Mouse (Mus musculus) embryonic fibroblast, embryonic 13.5 days (primary cell): ENCODE results near the gene Bhlhe40. TPM values are rescaled to one million over a fixed set of nuclear protein-coding genes. Genes with fewer than 3 reads are reported as not detected.

Experiments used
- H3K27ac ChIP-seq: 2 replicates; pipeline ENCODE4 v1.5.1; 2012; ENCODE audit warnings: low read length, control low read depth, inconsistent platforms; ENCODE audit not compliant: insufficient read depth
- H3K4me1 ChIP-seq: 2 replicates; pipeline ENCODE4 v1.6.1; 2011; ENCODE audit warnings: low read length; ENCODE audit not compliant: control insufficient read depth, insufficient read depth
- H3K4me3 ChIP-seq: 2 replicates; pipeline ENCODE4 v1.5.1; 2011; ENCODE audit warnings: mild to moderate bottlenecking, control low read depth, low read length; ENCODE audit not compliant: insufficient read depth
- CTCF ChIP-seq: IDR thresholded peaks from 2 replicates; pipeline ENCODE4 v1.5.1; 2011; ENCODE audit warnings: mild to moderate bottlenecking, control low read depth, low read length, moderate library complexity, borderline replicate concordance; ENCODE audit not compliant: insufficient read depth
- POLR2A ChIP-seq: IDR thresholded peaks from 2 replicates; pipeline ENCODE4 v1.6.1; 2011; ENCODE audit warnings: low read depth, mild to moderate bottlenecking, control low read depth, low read length, moderate library complexity
- polyA plus RNA-seq: library from polyadenylated mRNA; stranded (reverse); fragments of >200 nt; gene quantifications from 2 replicates; pipeline ENCODE4 v1.2.4, GENCODE M21; 2011; ENCODE audit warnings: low read depth; ENCODE audit not compliant: missing spikeins, insufficient read length

The Bhlhe40 gene
- polyA plus RNA-seq: 57.1 and 61.3 TPM in 2 replicates

DNA sequence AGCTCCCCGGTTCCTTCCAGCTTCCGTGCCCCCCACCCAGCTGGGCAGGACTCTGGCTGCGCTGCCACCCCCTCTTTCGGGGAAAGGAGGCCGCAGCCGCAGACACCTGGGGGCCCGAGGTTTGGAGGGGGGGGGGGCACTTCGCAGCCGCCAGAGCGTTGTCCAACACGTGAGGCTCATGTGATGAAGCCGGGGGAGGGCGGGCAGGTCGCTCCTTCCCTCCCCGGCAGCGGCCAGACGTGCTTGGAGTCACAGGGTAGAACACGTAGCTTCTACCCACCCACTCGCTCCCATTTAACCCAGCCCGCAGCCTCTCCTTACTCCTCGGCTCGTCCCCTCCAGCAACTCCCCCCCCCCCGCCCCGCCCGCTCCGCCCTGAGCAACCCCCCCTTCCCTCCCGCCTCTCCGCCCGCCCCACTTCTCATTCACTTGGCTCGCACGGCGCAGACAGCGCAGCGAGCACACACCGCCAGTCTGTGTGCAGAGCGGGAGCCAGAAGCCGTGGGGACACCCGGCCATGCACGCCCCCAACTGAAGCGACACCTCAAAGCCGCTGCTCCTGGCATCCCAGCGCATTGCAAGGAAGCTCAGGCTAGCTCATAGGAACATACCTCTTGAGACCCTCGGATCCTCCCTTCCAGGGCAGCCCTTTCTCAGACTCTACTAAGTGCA is at the start of gene Bhlhe40:
TSS of gene Bhlhe40 (plus strand) at position 424 of the 672 bp plus-strand sequence.
- Histone ChIP-seq H3K4me1 (peaks cover 13% of the 10 kb centered on the region; the same call in 1 of the 2 replicates), H3K4me3 (peak within 1 kb of the TSS; percentile 91), H3K27ac (peak within 1 kb of the TSS; percentile 96)
- TF ChIP-seq CTCF: no peak
- peak; percentile 97 for TF ChIP-seq POLR2A

DNA sequence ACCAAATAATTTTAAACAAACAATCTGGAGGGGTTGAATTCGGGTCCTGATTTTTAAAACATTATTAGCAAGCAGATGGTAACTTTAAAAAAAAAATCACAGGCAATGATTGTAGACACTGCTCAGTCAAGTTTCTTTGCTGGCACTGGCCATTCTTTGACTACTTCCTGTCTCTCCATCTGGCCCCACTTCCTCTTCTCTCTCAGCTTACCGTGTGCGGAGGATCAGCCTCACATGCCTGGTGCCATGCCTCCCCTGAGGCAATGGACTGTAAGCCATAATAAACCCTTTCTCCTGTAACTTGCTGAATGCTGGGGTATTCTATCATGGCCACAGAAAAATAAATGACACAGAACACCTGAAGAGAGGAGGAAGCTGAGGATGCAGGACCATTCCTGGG is 48.8 kb upstream of the Bhlhe40 start:
- Histone ChIP-seq H3K4me3 (no peak overlapping the region), H3K4me1 (peaks cover 6% of the 10 kb centered on the region; the same call in 1 of the 2 replicates), H3K27ac (no peak overlapping the region)
- no peak for TF ChIP-seq CTCF
- TF ChIP-seq POLR2A: no peak

DNA sequence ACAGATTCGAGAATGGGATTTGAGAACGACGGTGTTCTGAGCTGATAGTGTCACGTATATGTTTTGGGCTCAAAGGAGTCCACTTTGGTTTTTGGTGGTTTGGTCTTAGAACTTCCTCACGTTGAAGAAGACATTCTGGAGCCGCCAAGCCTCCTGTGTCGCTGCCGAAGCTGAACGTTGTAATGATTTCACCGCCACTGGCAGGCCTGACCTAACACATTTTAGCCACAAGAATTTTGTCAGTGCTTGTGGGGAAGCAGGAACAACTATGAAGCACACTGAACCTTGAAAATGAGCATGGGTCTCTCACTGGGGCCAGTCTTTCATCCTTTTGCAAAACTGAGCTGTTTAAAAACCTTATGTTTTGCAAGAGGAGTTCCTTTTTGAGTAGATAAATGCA is 42.4 kb upstream of the Bhlhe40 start:
- H3K4me3 ChIP-seq: no peak overlapping the region
- no peak overlapping the region for H3K27ac ChIP-seq
- TF ChIP-seq POLR2A: no peak
- TF ChIP-seq CTCF: no peak
- no peaks in the 10 kb centered on the region for H3K4me1 ChIP-seq

DNA sequence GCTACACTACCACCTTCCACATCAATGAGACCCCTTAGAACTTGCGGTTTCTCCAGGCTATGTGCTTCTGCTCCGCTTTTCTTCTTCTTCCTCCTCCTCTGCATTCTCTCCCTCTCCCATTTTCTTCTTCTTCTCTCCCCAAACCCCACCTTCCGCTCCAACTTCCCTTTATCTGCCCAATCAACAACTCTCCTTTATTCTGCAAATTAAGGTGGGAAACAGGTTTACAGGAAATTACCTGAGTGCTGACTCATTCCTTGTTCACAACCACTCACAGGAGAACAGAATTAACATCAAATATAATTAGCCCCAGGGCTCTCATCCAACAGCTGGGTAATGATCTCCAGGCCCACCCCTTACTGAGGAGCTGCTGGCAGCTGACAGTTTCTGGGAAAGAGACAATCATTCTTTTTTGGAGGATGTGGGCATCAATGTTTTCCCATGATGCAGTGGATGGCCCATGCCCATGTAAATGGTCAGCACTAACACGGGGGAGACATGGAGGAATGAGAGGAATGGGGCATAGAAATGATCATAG is 37.3 kb upstream of the Bhlhe40 start:
- no peaks in the 10 kb centered on the region for H3K4me1 ChIP-seq
- TF ChIP-seq CTCF: no peak
- TF ChIP-seq POLR2A: no peak
- H3K27ac ChIP-seq: no peak overlapping the region
- no peak overlapping the region for H3K4me3 ChIP-seq

DNA sequence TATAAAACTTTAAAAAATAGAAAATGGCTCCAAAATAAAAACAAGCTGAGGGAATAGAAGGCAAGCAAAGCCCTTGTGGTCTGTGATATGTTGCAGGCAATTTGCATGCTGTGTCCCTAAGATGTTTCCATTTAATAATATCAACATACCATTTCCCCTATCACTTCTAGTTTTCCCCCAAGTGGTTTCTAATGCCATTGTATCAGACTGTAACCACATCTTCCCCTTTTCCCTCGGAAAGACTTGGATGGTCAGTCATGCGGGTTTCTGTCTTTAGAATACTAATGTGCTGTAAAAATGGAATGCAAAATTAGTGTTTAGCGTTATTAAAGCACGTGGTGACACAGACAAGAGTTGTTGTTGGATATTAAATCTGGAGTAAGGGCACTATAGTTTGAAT is 35.5 kb upstream of the Bhlhe40 start:
- Histone ChIP-seq H3K27ac (no peak overlapping the region), H3K4me3 (no peak overlapping the region), H3K4me1 (no peaks in the 10 kb centered on the region)
- TF ChIP-seq POLR2A (no peak), CTCF (no peak)

DNA sequence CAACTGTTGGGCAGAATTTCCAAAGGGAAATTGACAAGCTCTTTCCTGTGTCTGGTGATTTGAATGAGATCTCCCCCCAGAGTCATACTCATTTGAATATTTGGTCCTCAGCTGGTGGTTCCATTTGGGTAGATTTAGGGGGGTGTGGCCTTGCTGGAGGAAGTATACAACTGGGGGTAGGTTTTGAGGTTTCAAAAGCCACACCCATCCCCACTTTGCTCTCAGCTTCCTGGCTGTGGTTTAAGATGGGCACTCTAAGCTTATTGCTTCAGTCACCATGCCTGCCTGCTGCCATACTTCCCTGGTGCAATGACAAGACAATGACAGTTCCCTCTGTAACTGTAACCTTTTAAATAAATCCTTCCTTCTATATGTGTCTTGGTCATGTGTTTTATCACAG is 29.7 kb upstream of the Bhlhe40 start:
- no peak for TF ChIP-seq CTCF
- no peak for TF ChIP-seq POLR2A
- Histone ChIP-seq H3K4me1 (no peaks in the 10 kb centered on the region), H3K27ac (no peak overlapping the region), H3K4me3 (no peak overlapping the region)

DNA sequence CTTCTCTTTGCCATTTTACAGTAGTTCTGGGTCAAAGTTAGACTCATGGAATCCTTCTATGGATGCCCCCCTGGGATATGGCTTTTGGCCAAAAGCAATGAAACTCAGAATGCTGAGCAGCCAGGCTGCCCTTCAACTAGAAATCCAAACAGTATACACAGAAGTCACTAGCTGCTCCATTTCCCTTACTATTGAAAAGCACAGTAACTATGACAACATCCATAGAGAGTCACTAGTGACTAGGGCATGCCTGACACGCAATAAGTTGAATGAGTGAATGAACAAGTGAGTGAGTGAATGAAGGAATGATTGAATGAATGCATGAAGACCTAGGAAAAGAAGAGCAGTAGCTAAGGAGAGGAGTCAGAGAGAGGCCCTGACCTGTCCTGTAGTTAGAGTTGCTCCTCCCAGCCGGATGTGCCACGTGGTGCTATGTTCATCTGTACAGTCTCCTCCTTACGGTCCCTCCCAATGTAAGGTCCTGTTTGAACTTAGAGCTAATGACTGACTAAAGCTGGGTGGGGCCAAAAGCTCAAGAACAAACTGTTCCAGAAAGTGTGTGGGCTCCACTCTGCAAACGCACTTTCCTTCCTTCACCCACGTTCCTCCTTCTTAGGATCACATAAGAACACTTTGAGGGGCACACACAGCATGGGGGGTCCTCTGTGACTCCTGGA is 22.1 kb upstream of the Bhlhe40 start:
- no peaks in the 10 kb centered on the region for H3K4me1 ChIP-seq
- H3K4me3 ChIP-seq: no peak overlapping the region
- TF ChIP-seq POLR2A: no peak
- TF ChIP-seq CTCF: no peak
- H3K27ac ChIP-seq: no peak overlapping the region

DNA sequence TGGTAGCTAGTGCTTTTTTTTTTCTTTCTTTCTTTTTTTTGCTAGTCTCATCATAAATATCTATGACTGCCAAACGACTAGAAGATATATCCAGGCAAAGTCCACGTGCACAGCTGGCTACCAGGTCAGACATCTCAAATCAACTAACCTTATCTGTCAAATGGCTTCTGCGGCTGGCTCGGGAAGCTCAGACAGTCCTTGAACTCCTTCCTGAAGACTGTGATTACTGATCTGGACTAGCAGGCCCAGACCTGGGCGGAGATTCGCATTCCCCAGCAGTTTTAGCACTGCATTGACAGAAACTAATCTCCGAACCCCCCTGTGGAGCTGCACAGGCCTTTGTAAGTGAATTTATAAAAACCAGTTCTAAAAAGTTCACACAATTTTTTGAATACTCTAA is 18.4 kb upstream of the Bhlhe40 start:
- no peak overlapping the region for H3K27ac ChIP-seq
- TF ChIP-seq POLR2A (no peak), CTCF (no peak)
- no peak overlapping the region for H3K4me3 ChIP-seq
- no peaks in the 10 kb centered on the region for H3K4me1 ChIP-seq

DNA sequence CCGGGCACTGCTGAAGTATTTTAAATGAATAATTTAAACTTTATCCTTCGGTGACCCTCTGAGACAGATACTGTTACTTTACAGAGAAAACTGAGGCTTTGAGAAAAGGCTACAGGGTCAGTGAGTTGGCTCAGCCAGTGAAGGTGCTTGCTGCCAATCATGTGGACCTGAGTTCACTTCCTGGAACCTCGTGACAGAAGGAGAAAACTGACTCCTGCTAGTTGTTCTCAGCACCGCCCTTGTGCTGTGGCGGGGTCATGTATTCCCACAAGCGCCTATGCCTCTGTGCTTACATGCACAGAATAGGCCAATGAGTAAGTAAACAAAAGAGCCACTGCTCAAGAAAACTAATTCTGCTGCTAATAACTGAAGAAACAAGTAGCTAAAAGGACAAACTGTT is 17.4 kb upstream of the Bhlhe40 start:
- Histone ChIP-seq H3K27ac (no peak overlapping the region), H3K4me3 (no peak overlapping the region), H3K4me1 (no peaks in the 10 kb centered on the region)
- TF ChIP-seq POLR2A: no peak
- TF ChIP-seq CTCF: no peak

DNA sequence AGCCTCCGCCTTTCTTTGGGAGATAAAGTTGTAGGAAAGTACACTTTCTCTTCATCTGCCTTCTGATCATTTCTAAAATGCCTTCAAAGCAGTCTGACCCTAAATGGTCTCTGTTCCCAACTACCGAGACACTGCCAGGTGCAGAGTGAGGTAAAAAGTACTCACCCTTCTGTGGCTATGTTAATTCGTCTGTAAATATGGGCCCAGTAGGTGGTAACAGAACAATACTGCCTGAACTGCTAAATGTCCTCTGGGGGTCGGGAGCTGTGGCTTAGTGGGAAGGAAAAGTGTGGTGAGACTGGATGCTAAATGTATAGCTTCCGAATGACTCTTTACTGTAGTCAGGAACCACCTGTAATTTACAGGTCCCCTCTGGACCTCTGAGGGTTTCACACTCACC is 16.1 kb upstream of the Bhlhe40 start:
- TF ChIP-seq CTCF: no peak
- no peak for TF ChIP-seq POLR2A
- no peak overlapping the region for H3K4me3 ChIP-seq

More for the DNA sequence above, 16.1 kb upstream of the Bhlhe40 start:
- Histone ChIP-seq H3K4me1 (no peaks in the 10 kb centered on the region), H3K27ac (no peak overlapping the region)
